ENCODE assay signal across 19 mouse cellular contexts in the genomic region with DNA sequence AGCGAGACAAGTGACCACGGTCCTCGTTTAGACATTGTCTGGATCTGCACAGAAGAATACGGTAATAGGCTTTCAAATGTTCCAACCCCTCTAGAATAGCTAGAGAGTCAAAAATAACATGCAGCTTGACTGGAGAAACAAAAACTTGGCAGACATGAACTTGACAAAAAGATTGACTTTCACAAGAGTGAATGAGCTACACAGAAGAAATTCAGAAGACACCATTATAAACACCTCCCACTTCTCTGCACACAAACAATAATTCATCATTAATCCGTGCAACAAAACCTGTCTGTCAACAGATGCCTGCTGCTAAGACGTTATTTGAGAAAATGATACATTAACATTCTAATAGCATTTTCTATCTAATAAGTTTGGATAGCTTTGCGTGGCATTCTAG.
"Had no signal": no experiment of that assay in that cellular context is flagged by ENCODE, and none has a peak within 500 bp of the region (broad histone marks: within the 10 kb centered on the region; RNA-seq: fewer than 3 reads in every experiment).

No protein-coding gene starts in this region.

- H3K27ac ChIP-seq: left cerebral cortex, adult 2 months; limb, embryonic 12.5 days; limb, embryonic 15.5 days; liver, embryonic 14.5 days; lung, embryonic 15.5 days; stomach, postnatal 0 days had no signal

- H3K4me3 ChIP-seq: left cerebral cortex, adult 2 months; limb, embryonic 12.5 days; limb, embryonic 15.5 days; lung, embryonic 15.5 days had no signal

- DNase-seq: kidney, adult 18-20 months; kidney, adult 9 months; kidney, postnatal 14 days; kidney, postnatal 4 days; layer of hippocampus, postnatal 36 days; liver, postnatal 0 days; lung, postnatal 14 days; lung, postnatal 4 days; midbrain, embryonic 14.5 days; right cerebral cortex, adult 18-20 months; right cerebral cortex, postnatal 14 days; right cerebral cortex, postnatal 4 days; thymus, postnatal 25 days had no signal

- ATAC-seq: liver, postnatal 0 days had no signal
